Mouse (Mus musculus): Measurements from ENCODE around the gene Olfr1414.

DNA sequence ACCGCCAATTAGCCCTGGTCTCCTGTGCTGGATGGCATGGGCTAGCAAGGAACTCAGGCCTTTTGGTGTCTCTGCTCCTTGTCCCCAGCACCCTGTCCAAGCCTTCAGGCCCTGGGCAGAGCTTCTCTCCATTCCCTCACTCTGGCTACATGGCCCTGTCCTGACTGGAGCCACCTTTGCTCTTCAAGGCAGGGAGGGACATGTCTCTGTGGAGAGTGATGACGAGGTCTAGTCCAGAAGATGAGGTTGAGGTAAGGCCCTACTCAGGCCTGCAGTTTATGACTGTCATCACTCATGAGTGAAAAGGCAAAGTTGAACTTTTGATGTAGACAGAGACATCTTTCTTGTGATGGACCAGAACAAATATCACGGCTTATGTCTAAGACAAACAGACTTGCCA is at the start of gene Olfr1414:
- TF ChIP-seq POLR2A (IDR thresholded peaks at IDR 0.05; ENCODE audit: insufficient read depth, low read depth, low read length): no peak
- TF ChIP-seq CTCF (IDR thresholded peaks at IDR 0.05): no peak
- TF ChIP-seq EP300 (IDR thresholded peaks at IDR 0.05; ENCODE audit: insufficient read depth, low read depth, low read length): no peak
